Mouse (Mus musculus) gastrocnemius, adult 18-20 months (tissue): ENCODE measurements around the gene Fez1. TPM values are rescaled to one million over a fixed set of nuclear protein-coding genes. Genes with fewer than 3 reads are reported as not detected.

Experiments
- DNase-seq: peaks from one replicate; pipeline ENCODE4 v3.0.0; 2021; ENCODE audit warnings: low spot score
- long read RNA-seq, 2 experiments: library from polyadenylated mRNA; stranded (forward); transcript quantifications; one replicate each; pipeline ENCODE4 v2.0.0; 2021
- total RNA-seq, 2 experiments: library from RNA; stranded (reverse); gene quantifications; 2 replicates each; pipeline ENCODE4 v1.2.3; 2021

Gene Fez1
- 1 to 10 TPM; 4.0 to 7.0 TPM for total RNA-seq
- long read RNA-seq, experiment 1, transcript Fez1-201 (10 exons, 1,794 nt) = major isoform, 9 of 16 reads
- long read RNA-seq, experiment 1, partial matches to known transcripts = 0 of 16 reads
- long read RNA-seq, experiment 1, other reads (novel, unspliced or antisense) = 7 of 16 reads
- long read RNA-seq, experiment 2, transcript Fez1-201 (10 exons, 1,794 nt) = major isoform, 13 of 15 reads
- long read RNA-seq, experiment 2, partial matches to known transcripts = 0 of 15 reads
- long read RNA-seq, experiment 2, other reads (novel, unspliced or antisense) = 2 of 15 reads

DNA sequence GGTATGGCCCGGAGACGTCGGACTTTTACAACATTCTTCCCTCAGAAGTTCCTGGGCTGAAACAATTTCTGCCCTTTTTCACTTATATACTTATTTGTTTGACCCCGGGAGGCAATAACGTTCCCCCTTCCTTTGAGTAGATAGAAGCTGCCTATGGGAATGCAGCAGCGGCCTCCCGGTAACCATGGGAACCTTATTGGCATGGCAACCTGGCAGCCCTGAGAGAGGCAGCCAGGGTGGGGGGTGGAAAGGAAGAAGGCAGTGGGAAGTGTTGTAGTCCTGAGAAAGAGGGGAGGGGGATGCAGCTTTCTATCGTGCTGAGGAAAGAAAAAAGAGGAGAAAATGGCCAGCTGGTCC is at the start of gene Fez1:
Gene Fez1 (plus strand): TSS at position 221 of the 357 bp plus-strand sequence.
- DNase-seq = no peak

GRCm38 (mm10) chr9:36783921-36784320 is 37.7 kb upstream of the Fez1 start:
- no peak for DNase-seq

GRCm38 (mm10) chr9:36792191-36792590 is 29.5 kb upstream of the Fez1 start:
- no peak for DNase-seq

DNA sequence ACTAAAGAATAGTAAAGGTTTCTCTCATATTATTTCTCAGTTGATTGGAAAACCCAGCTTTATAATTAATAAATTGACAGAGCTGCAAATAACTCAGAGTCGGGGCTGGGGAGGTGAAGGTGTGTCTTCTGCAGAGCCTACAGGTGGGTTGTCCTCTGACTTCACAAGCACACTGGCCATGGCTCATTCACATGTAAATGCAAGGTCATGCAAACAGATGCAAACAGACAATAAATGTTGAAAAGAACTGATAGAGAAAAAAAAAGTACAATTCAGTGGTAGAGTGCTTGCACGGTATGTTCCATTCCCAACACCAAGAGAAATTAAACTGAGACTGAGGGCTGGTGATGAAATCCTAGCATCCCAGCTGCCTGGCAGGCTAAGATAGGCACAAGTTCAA is 27.2 kb upstream of the Fez1 start:
- DNase-seq = no peak

DNA sequence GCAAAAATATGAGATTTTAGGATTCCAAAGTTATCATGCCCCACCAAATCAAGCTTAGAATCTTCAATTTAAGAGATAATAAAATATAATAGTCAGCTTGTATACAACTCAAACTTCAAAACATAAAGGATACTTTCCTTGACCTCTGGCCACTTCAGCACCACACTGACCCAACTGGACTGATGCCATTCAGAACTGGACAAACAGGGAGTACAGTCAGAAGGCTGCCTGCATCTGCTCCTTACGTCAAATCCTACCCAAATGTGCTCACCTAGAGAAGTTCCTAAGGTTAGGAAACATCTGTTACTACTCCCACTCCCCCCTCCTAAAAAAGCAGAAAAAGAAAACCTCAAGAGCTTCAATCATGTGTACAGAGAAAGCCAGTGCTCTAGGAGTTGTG is 26.1 kb upstream of the Fez1 start:
- DNase-seq = no peak

DNA sequence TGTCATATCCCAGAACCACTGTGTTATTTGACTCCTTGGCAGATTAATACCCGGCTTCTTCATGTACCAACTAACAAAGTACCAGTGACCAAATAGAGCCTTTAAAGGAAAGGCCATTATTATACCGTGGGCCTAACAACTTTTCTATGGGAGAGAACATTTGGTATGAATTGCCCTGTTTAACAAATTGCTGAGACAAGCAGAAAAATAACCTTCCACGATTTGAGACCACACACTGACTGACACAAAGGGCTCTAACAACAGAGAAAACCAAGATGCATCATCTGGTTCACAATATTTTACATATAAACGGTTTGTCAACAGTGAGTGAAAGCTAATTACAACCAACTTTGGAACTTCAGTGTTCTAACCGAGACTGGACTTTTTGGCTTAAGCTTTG is 25.4 kb upstream of the Fez1 start:
- no peak for DNase-seq

GRCm38 (mm10) chr9:36796781-36797555 is 24.7 kb upstream of the Fez1 start, which contains the start of gene Ei24:
TSS of gene Ei24 (minus strand) at chr9:36797393.
- DNase-seq = peak; percentile 95

- no peak for DNase-seq
These were observed 19.7 kb upstream of the Fez1 start for GRCm38 (mm10) chr9:36801961-36802360.

DNA sequence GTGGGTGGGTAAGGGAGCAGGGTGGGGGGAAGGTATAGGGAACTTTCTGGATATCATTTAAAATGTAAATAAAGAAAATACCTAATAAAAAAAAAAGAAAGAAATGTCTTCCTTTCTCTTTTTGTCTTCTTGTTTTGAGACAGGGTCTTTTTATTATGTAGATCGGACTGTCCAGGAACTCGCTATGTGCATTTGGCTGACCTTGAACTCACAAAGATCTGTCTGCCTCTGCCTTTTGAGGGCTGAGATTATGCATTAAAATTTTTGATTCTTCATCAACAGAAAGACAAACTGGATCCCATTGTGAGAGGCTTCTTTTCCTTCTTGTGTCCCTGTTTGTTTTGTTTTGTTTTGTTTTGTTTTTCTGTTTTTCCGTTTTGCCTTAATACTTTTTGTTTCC is 18.7 kb upstream of the Fez1 start:
- no peak for DNase-seq

GRCm38 (mm10) chr9:36803386-36803785 is 18.3 kb upstream of the Fez1 start:
- DNase-seq = no peak

GRCm38 (mm10) chr9:36803926-36804325 is 17.7 kb upstream of the Fez1 start:
- DNase-seq = no peak

DNA sequence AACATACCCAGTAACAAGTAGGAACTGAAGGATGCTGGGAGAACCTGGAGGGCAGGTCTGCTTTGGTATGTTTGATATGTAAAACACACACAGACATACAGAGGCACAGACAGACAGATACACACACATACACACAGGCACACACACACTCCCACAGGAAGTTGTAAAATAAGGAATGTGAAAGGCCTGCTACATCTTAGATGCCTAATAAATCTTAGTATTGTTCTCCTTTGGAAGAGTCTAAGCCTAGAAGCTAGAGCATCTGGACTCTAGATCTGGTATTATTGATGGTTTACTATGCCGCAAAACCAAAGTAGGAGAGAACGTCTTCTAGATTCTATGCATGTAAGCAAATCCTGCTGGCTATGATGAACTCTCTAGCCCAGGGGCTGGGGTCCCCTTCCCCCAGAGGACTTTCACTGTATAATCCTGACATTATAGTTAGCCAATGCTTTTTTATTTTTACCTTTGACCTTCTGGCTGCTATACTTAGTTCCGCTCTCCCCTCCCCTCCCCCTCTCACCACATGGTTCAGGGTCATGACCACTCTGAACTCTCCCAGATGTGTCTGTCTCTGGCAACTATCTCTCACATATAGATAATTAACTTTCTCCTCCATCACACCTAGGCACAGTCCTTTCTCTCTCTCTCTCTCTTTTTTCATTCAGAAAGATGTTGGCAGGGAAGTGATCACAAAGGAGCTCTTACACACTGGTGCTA is 16.2 kb upstream of the Fez1 start:
- DNase-seq = no peak

DNA sequence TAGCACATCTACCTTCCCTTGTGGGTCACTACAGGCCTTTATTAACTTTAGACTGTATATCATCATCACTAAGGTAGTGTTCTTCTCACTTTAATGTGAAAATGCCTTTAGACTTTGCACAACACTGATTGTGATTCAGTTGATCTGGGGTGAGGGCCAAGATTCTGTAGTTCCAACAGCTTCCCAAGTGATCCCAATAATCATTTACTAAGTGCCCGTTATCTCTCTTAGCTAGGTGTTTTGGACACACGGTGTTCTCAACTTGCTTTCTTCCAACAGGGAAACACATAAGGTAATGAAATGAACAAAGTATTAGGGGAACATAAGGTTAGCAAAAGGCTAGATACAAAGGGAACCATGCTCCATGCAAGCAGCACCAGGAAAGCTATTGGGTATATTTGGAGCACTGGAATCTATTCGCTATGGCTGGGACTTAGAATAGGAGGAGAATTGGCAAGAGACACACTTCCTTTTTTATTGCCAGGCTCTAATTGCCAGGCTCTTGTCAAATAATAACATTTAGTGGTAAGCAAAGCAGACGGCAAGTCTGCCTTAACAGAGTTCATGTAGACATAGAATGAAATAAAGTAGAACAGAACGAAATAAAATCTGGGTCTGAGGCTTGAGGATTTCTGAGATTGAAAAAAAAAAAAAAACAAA is 13.4 kb upstream of the Fez1 start:
- DNase-seq = no peak

- no peak for DNase-seq
These were observed 7.2 kb upstream of the Fez1 start for GRCm38 (mm10) chr9:36814486-36814885.

GRCm38 (mm10) chr9:36818905-36819304 is 2.8 kb upstream of the Fez1 start:
- DNase-seq = no peak

GRCm38 (mm10) chr9:36820969-36821643 is 558 bp upstream of the Fez1 start:
- DNase-seq = no peak

GRCm38 (mm10) chr9:36822024-36822423 is 360 bp downstream of the Fez1 start:
- no peak for DNase-seq

DNA sequence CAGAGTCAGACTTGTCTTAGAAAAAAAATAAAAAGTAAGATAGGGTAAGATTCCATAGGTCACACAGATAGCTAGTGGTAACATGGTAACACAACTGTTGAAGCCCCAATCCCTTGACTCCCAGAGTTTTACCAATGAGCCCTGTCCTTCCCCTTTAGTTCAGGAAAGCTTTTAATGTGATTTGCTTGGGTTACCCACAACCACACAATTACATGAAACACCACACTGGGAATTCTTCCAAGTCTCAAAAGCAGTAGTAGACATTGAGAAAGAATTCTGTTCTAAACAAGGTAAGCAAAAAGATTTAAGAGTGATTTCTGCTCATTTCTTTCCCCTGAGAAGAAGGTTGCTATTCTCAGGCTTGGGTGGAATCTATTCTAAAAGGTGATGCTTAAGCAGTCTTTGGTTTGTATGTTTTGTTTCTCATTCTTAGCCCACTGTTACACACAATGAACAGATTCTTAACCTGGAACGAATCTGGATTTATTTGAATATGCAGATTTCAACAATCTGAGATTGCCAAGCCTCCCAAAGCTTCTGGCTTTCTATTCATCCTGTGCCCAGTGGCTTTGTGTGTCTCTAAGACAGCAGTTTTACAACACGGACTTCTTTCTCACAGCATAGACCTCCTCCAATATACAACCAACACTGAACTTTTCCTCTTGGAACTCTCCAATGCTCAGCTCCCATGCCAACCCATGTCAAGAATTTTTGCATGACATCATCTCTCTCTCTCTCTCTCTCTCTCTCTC is 5.1 kb downstream of the Fez1 start:
- no peak for DNase-seq

DNA sequence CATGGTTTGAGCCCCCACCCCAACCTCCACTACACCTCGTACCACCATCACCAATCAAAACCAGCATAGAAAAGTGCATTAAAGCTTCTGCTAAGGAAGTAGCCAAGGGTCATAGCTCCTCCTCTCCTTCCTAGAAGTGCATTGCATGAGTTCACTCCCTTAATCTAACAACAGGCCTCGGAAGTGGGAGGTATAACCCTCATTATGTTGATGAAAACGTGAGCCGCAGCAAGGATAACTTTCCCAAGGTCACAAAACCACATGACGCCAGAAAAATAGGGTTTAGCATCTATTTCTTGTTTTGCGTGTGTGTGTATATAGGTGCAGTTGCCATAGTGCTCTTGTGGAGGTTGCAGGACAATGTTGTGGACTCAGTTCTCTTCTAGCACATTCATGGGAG is 9.7 kb downstream of the Fez1 start:
- no peak for DNase-seq

- DNase-seq = peak; percentile 72
These were observed 10.9 kb downstream of the Fez1 start for GRCm38 (mm10) chr9:36832529-36832928.
